Mouse (Mus musculus): Measurements from ENCODE around the gene Hspa12a. TPM values are rescaled to one million over a fixed set of nuclear protein-coding genes. Genes with fewer than 3 reads are reported as not detected.
"Not testable (repeated sequence)": the region's sequence is repeated elsewhere in the genome, so short reads cannot be mapped to it uniquely, and the experiment has no call there.

Gene Hspa12a
- total and polyA plus RNA-seq, 2 experiments, result 1.0 to 1.1 TPM

DNA sequence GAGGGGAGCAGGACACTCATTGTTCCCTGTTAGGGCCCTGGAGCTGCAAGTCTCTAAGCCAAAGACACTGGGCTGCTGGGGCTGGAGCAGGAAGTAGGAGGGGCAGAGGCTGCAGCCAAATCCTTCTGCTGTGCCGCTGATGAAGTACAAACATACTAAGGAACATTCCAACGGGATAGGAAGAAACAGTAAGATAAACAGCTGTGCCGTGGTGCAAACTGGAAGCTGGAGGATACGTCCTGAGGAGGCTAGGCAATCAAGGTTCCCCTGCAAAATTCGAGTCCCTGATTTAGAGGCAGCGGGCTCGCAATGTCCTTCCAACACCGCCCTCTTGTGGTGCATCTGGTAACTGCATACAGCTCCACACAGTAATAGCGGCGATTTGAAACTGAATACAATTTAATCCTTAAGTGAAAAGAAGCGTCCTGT lies 39.5 kb downstream of the Hspa12a start:
- no peak overlapping the region for H3K27ac ChIP-seq (replicated peaks; ENCODE audit: insufficient read depth, low read depth, low read length)
- H3K36me3 ChIP-seq (ENCODE audit: control insufficient read depth, insufficient read depth, low read length), result no peaks in the 10 kb centered on the region
- H3K4me3 ChIP-seq (ENCODE audit: insufficient read depth, low read depth, low read length), result no peak overlapping the region
- H3K4me1 ChIP-seq (ENCODE audit: control insufficient read depth, insufficient read depth, low read length), result no peaks in the 10 kb centered on the region
- DNase-seq (ENCODE audit: extremely low read depth, low read depth, low spot score), result peak; percentile 49
- H3K27me3 ChIP-seq (ENCODE audit: control insufficient read depth, insufficient read depth, low read length), result no peaks in the 10 kb centered on the region
- 1% methylated on average over 11 of the region's 11 CpGs for WGBS
- TF ChIP-seq CTCF (IDR thresholded peaks at IDR 0.05; ENCODE audit: low read depth, low read length) (peak; percentile 94), POLR2A (IDR thresholded peaks at IDR 0.05; ENCODE audit: extremely low read depth, insufficient read depth, low read length) (no peak)
- no peak overlapping the region for H3K9ac ChIP-seq (ENCODE audit: low read depth, low read length)
- no peaks in the 10 kb centered on the region for H3K79me2 ChIP-seq (ENCODE audit: control insufficient read depth, insufficient read depth, low read length)

DNA sequence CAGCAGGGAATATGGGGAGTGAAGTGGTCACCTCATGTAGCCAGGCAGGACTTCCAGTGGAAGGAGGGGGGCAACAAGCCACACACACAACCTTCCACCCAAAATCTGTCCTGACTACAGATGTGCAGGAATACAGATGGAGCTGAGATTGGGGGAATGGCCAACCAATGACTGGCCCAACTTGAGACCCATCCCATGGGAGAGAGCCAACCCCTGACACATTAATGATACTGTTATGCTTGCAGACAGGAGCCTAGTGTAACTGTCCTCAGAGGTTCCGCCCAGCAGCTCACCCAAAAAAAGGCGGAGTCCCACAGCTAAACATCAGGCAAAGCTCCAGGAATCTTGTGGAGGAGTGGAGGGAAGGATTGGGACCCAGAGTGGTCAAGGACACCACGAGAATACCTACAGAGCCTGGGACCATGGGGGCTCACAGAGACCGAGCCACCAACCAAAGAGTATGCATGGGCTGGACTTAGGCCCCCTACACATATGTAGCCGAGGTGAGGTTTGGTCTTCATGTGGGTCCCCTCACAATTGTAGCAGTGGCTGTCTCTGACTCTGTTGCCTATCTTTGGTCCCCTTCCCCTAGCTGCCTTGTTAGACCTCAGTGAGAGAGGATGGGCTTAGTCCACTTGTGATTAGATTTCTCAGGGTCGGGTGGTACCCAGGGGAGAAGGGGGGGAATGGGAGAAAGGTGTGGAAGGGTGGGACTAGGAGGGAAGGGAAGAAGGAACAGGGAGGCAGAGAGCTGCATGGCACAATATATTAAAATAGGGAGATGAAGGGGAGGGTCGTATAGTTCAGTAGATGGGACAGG lies 40.2 kb downstream of the Hspa12a start:
- H3K4me3 ChIP-seq (ENCODE audit: insufficient read depth, low read depth, low read length), result no peak overlapping the region
- no peaks in the 10 kb centered on the region for H3K4me1 ChIP-seq (ENCODE audit: control insufficient read depth, insufficient read depth, low read length)
- DNase-seq (ENCODE audit: extremely low read depth, low read depth, low spot score), result no peak
- no peak for TF ChIP-seq POLR2A (IDR thresholded peaks at IDR 0.05; ENCODE audit: extremely low read depth, insufficient read depth, low read length)
- no peak for TF ChIP-seq CTCF (IDR thresholded peaks at IDR 0.05; ENCODE audit: low read depth, low read length)
- H3K27me3 ChIP-seq (ENCODE audit: control insufficient read depth, insufficient read depth, low read length), result no peaks in the 10 kb centered on the region
- no peaks in the 10 kb centered on the region for H3K79me2 ChIP-seq (ENCODE audit: control insufficient read depth, insufficient read depth, low read length)
- H3K9ac ChIP-seq (ENCODE audit: low read depth, low read length), result no peak overlapping the region
- 58% methylated on average over 7 of the region's 7 CpGs for WGBS
- no peaks in the 10 kb centered on the region for H3K36me3 ChIP-seq (ENCODE audit: control insufficient read depth, insufficient read depth, low read length)
- no peak overlapping the region for H3K27ac ChIP-seq (replicated peaks; ENCODE audit: insufficient read depth, low read depth, low read length)

DNA sequence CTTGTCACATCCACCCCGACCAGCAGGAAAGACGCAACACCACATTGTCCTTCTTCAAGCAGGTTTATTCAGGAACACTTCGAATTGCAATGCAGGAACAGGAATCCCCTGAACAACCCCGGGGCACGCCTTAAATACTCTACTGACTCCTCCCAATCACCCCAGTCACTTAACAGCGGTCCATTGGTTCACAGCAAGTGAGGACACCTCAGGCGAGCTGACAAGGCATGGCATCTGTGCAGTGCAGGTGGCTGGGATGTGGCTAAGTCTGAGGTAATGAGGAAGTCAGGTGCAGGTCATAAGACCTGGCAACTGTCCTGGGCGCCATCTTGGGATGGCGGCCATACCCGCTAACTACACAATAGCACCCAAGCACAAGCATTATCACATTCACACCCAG lies 43.0 kb downstream of the Hspa12a start:
- not testable (repeated sequence) for H3K79me2 ChIP-seq (ENCODE audit: control insufficient read depth, insufficient read depth, low read length); H3K4me1 ChIP-seq (ENCODE audit: control insufficient read depth, insufficient read depth, low read length); H3K27ac ChIP-seq (replicated peaks; ENCODE audit: insufficient read depth, low read depth, low read length); H3K4me3 ChIP-seq (ENCODE audit: insufficient read depth, low read depth, low read length); DNase-seq (ENCODE audit: extremely low read depth, low read depth, low spot score); H3K27me3 ChIP-seq (ENCODE audit: control insufficient read depth, insufficient read depth, low read length); H3K9ac ChIP-seq (ENCODE audit: low read depth, low read length); H3K36me3 ChIP-seq (ENCODE audit: control insufficient read depth, insufficient read depth, low read length)
- WGBS, result 86% methylated on average over 10 of the region's 10 CpGs

DNA sequence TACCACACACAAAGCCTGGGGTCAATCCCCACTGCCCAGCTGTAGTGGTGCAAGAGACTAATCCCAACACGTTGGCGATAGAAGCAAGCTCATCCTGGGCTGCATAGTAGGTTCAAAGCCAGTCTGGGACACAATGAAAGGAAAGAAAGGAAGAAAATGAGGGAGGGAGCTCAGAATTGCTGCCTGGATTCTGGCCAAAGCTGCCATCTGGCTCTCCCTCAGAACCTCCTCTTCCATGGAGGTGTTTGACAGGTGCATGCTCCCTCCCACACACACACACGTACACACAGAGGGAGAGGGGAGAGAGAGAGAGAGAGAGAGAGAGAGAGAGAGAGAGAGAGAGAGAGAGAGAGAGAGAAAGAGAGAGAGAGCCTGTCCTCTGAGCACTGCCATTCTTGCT lies 47.2 kb downstream of the Hspa12a start:
- 79% methylated on average over 3 of the region's 3 CpGs for WGBS
- TF ChIP-seq POLR2A (IDR thresholded peaks at IDR 0.05; ENCODE audit: extremely low read depth, insufficient read depth, low read length), result no peak
- TF ChIP-seq CTCF (IDR thresholded peaks at IDR 0.05; ENCODE audit: low read depth, low read length), result no peak
- no peaks in the 10 kb centered on the region for H3K36me3 ChIP-seq (ENCODE audit: control insufficient read depth, insufficient read depth, low read length)
- no peaks in the 10 kb centered on the region for H3K4me1 ChIP-seq (ENCODE audit: control insufficient read depth, insufficient read depth, low read length)
- no peaks in the 10 kb centered on the region for H3K27me3 ChIP-seq (ENCODE audit: control insufficient read depth, insufficient read depth, low read length)
- no peak overlapping the region for H3K4me3 ChIP-seq (ENCODE audit: insufficient read depth, low read depth, low read length)
- DNase-seq (ENCODE audit: extremely low read depth, low read depth, low spot score), result no peak
- H3K9ac ChIP-seq (ENCODE audit: low read depth, low read length), result no peak overlapping the region
- no peak overlapping the region for H3K27ac ChIP-seq (replicated peaks; ENCODE audit: insufficient read depth, low read depth, low read length)
- no peaks in the 10 kb centered on the region for H3K79me2 ChIP-seq (ENCODE audit: control insufficient read depth, insufficient read depth, low read length)

DNA sequence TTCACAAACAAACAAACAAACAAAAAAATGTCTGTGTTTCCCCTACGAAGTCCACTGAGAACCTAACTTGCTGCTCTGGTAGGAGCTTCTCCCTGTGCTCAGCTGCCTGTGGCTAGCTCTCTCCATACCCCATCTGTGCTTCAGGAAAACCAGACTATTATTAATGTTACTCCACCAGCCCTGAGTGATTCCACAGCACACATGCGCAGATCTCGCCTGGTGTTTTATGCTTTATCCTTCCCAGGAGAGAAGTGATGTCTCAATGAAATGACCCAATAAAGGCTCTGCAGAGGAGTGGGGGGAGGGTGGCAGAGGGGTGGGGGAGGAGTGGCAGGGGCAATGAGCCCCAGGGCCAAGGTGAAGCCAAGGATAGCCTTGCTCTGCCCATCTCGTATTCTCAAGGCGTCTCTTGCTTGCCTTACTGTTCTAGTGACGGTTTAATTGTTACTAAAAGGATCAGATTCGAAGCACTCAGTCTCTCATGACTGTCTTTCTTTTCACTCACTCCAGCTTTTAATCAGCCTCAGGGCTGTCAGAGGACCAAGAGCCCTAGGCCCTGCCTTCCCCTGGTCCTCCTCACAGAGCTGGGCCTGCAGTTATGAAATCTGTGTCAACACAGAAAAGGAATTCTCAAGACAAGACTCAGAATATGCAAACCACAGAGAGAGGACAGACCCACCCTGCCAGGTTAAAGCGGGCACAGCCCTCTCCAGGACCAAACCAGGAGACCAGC lies 54.0 kb downstream of the Hspa12a start:
- H3K27me3 ChIP-seq (ENCODE audit: control insufficient read depth, insufficient read depth, low read length), result no peaks in the 10 kb centered on the region
- no peak for DNase-seq (ENCODE audit: extremely low read depth, low read depth, low spot score)
- no peaks in the 10 kb centered on the region for H3K36me3 ChIP-seq (ENCODE audit: control insufficient read depth, insufficient read depth, low read length)
- no peaks in the 10 kb centered on the region for H3K4me1 ChIP-seq (ENCODE audit: control insufficient read depth, insufficient read depth, low read length)
- no peaks in the 10 kb centered on the region for H3K79me2 ChIP-seq (ENCODE audit: control insufficient read depth, insufficient read depth, low read length)
- no peak for TF ChIP-seq POLR2A (IDR thresholded peaks at IDR 0.05; ENCODE audit: extremely low read depth, insufficient read depth, low read length)
- 85% methylated on average over 8 of the region's 8 CpGs for WGBS
- H3K9ac ChIP-seq (ENCODE audit: low read depth, low read length), result no peak overlapping the region
- no peak overlapping the region for H3K4me3 ChIP-seq (ENCODE audit: insufficient read depth, low read depth, low read length)
- H3K27ac ChIP-seq (replicated peaks; ENCODE audit: insufficient read depth, low read depth, low read length), result no peak overlapping the region

DNA sequence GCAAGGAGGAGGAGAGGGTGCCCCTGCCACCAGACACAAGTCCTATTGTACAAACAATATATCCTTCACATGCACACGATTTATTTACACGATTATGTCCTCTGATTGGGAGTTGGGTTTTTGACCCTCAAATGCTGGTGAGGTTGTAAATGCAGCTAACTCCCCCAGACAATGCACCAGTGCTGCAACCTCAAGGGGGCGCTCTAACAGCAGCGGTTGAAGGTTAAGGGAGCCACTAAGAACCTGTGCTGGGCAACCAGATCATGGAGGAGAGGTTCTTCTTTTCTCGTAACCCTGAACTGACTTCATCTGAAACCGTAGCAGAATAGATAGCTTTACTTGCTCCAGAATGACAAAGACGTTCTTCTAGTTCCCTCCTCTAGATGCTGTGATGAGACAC lies 57.0 kb downstream of the Hspa12a start:
- Histone ChIP-seq H3K36me3 (ENCODE audit: control insufficient read depth, insufficient read depth, low read length) (no peaks in the 10 kb centered on the region), H3K4me3 (ENCODE audit: insufficient read depth, low read depth, low read length) (no peak overlapping the region), H3K4me1 (ENCODE audit: control insufficient read depth, insufficient read depth, low read length) (no peaks in the 10 kb centered on the region), H3K27ac (replicated peaks; ENCODE audit: insufficient read depth, low read depth, low read length) (no peak overlapping the region), H3K79me2 (ENCODE audit: control insufficient read depth, insufficient read depth, low read length) (no peaks in the 10 kb centered on the region), H3K27me3 (ENCODE audit: control insufficient read depth, insufficient read depth, low read length) (no peaks in the 10 kb centered on the region), H3K9ac (ENCODE audit: low read depth, low read length) (no peak overlapping the region)
- DNase-seq (ENCODE audit: extremely low read depth, low read depth, low spot score), result no peak
- 66% methylated on average over 7 of the region's 7 CpGs for WGBS
- TF ChIP-seq CTCF (IDR thresholded peaks at IDR 0.05; ENCODE audit: low read depth, low read length) (peak; percentile 17; the same call in 1 of the 2 replicates), POLR2A (IDR thresholded peaks at IDR 0.05; ENCODE audit: extremely low read depth, insufficient read depth, low read length) (no peak)
